Mouse (Mus musculus): ENCODE data around the gene Marcksl1. TPM values are rescaled to one million over a fixed set of nuclear protein-coding genes. Genes with fewer than 3 reads are reported as not detected.
"Not testable (repeated sequence)": the region's sequence is repeated elsewhere in the genome, so short reads cannot be mapped to it uniquely, and the experiment has no call there.

Gene Marcksl1
- total RNA-seq, 2 experiments from 2014 or later = 0.64 to 1.1 TPM

- DNase-seq (ENCODE audit: low spot score) = no peak
Measured at GRCm38 (mm10) chr4:129509650-129510049, 3.7 kb upstream of the Marcksl1 start.

DNA sequence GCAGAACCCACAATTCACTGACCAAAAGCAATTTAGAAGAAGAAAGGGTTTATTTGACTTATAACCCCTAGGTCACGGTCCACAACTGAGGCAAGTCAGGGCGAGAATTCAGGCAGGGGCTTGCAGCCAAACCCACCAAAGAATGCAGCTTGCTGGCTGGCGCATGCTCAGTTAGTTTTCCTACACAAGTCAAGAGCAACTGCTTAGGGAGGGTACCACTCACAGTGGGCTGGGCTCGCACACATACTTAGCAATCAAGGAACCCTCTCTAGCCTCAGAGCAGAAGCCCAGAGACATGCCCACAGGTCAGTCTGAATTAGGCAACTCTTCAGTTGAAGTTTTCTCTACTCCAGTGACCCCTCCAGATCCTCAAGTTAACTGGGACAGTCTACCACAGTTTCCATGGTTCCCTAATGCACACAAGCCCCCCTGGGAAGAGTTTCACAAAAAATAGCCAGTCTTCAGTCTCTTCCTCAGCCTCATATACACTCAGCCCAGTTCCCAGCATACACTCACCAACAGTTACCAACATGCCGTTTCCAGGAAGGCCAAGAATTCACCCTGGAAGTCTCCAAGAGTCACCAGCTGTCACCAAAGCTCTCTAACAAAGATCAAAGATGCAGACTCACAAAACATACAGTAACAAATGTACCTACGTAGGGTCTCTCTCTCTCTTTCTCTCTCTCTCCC, 2.5 kb upstream of the Marcksl1 start:
- no peak for DNase-seq (ENCODE audit: low spot score)

DNA sequence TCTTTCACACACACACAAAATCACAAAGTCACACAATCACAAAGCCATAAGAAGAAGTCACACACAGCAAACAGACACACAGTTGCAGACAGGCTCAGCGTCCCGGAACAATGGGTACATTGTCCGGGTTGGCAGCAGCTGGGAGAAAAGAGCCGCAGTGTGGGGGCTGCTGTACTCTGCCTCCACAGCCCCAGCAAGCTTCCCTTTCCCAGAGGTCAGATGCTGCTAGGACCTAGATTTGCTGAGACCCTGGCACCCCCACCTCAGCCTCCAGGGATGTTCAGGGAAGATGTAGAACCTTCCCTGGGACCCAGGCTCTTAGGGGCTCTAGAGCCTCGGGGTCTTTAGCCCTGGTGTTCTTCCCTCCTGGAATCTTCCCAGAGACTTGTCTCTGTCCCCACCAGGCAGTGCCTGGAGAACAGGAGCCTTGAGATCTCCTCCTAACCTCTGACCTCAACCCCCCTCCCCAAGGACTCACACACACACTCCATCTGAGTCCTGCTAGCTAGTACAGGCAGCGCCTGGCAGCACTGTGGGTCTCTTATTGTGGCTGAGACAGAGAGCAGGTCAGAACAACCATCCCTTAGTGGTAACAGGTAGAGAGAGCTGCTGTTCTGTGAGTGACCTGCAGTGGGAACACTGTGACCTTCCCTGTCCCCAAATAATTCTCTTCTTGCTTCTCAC, 1.8 kb upstream of the Marcksl1 start:
- DNase-seq (ENCODE audit: low spot score) = no peak

DNA sequence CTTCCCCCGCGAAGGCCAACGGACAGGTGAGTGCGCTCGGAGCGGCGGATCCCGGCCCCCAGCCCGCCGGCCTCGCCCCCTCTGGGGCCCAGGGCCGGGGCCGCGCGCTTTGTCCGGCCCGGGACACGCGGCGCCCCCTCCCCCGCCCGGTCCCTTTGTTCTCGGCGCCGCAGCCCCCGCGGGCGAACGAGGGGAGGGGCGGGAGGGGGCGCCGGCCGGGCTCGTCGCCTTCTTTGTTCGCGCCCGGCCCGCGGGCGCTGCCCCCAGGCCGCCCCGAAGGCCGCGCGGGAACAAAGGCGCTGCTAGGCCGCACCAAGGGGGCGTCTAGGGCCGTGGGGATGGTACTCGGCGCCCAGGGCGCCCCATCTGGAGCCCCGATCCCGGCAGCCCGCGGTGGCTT, 510 bp downstream of the Marcksl1 start:
- no peak for DNase-seq (ENCODE audit: low spot score)

- DNase-seq (ENCODE audit: low spot score) = no peak
Measured at GRCm38 (mm10) chr4:129514300-129514898, 1.0 kb downstream of the Marcksl1 start.

DNA sequence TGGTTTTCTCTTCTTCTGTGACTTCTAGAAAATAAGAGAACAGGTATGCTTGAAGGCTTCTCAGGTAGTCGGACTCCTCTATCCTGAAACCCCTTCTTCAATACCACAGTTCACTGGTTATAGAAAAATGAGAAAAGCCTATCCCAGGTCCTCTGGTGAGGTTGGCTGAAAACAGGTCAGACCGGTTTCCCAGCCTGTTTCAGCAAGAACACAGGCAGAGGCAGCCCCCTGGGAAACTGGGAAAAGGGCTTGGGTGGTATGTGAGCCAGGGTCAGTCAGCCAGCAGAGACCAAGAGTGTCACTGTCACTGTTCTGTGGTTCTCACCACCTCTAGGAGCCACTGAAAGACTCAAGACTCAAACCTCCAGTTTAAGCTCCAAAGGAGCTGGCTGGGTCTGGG, 3.5 kb downstream of the Marcksl1 start:
- DNase-seq (ENCODE audit: low spot score) = no peak

DNA sequence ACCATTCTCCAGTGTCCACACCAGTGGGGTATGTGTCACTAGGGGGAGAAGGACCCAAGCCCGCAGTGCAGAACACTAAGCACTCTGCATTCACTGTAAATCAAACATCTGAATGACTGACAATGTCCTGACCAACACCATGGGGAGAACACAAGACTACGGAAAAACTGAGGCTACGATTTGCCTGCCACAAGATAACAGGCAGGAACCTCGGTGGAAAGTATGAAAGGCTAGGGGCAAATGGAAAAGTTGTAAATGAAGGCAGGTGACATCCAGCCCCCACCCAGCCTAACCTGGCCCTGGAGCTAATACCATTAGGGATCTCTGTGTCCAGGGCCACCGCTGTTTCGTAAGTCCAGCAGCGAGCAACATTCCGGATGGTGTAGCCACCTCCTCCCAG, 5.1 kb downstream of the Marcksl1 start:
- no peak for DNase-seq (ENCODE audit: low spot score)

GRCm38 (mm10) chr4:129525338-129525737, 12.0 kb downstream of the Marcksl1 start:
- DNase-seq (ENCODE audit: low spot score) = no peak

DNA sequence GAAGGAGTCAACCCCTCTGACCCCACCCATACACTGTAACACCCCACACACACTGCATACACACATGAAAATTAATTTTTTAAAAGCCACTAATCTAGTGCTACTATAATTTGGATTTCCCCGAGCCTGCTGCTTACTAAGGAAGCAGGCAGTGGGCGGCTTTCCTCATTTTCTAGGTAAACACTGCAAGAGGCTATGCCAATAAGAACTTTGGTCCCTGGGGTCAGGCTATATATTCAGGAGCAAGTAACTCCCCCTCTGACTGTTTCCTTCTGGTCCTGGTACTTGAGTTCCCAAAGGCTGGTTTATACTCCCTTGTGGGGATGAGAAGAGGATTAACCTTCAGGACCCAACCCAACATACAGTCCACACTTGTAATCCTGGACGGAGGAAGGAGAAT, 12.5 kb downstream of the Marcksl1 start:
- no peak for DNase-seq (ENCODE audit: low spot score)

DNA sequence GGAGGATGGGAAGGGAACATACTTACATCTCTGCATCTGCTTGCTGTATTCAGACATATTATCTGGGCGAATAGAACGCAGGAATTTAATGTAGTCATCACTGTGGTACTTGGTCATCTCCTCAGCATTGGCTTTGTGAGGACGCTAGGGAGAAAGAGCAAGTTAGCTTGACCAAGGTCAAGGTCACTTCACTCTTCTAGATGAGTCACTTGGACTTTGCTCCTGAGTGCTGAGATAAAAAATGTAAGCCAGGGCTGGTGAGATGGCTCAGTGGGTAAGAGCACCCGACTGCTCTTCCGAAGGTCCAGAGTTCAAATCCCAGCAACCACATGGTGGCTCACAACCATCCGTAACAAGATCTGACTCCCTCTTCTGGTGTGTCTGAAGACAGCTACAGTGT, 15.5 kb downstream of the Marcksl1 start:
- not testable (repeated sequence) for DNase-seq (ENCODE audit: low spot score)

- DNase-seq (ENCODE audit: low spot score) = no peak
Measured at GRCm38 (mm10) chr4:129540012-129540411, 26.6 kb downstream of the Marcksl1 start.

GRCm38 (mm10) chr4:129541868-129542591, 28.6 kb downstream of the Marcksl1 start:
- peak; percentile 7 for DNase-seq (ENCODE audit: low spot score)

GRCm38 (mm10) chr4:129542592-129543141, 29.3 kb downstream of the Marcksl1 start, which contains the start of gene Hdac1:
Gene Hdac1 (minus strand): TSS chr4:129542713.
- peak; percentile 95 for DNase-seq (ENCODE audit: low spot score)

DNA sequence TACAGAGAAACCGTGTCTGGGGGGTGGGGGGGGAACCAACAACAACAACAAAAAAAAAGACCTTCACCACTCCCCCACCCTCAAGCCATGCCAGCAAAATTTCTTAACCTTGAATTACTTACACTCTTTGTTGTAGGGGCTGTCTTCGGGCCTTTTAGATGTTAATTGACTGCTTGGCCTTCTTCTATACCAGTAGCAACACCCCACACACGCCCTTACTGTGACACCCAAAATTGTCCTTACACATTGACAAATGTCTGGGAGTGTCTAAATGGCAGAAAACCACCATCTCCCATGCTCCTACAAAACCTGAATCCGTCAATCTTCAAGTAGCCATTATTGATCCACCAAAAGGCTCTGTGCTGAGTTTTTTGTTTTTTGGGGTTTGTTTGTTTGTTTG, 30.7 kb downstream of the Marcksl1 start:
- no peak for DNase-seq (ENCODE audit: low spot score)

DNA sequence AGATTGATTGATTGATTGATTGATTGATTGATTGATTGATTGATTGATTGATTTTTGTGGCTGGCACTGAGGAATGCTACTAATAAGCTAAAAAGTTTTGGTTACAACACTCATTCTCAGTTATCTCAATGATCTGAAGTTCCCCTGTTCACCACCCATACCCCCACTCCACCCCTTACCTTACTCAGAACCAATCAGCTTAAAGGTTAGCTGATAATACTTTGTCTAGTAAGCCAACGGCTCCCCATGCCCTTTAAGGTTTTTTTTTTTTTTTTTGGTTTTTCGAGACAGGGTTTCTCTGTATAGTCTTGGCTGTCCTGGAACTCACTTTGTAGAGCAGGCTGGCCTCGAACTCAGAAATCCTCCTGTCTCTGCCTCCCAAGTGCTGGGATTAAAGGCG, 34.2 kb downstream of the Marcksl1 start:
- not testable (repeated sequence) for DNase-seq (ENCODE audit: low spot score)

DNA sequence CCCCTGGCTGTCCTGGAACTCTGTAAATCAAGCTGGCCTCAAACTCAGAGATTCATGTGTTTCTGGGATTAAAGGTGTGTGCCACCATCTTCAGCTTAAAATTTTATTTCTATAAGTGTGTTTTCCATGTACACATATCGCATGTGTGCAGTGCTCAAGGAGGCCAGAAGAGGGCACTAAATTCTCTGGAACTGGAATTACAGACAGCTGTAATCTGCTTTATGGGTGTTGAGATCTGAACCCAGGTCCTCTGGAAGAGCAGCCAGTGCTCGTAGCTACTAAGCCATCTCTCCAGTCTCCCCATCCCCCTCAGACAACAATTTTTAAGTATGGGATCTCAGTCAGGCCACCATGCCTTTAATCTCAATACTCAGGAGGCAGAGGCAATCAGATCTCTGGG, 35.9 kb downstream of the Marcksl1 start:
- no peak for DNase-seq (ENCODE audit: low spot score)

DNA sequence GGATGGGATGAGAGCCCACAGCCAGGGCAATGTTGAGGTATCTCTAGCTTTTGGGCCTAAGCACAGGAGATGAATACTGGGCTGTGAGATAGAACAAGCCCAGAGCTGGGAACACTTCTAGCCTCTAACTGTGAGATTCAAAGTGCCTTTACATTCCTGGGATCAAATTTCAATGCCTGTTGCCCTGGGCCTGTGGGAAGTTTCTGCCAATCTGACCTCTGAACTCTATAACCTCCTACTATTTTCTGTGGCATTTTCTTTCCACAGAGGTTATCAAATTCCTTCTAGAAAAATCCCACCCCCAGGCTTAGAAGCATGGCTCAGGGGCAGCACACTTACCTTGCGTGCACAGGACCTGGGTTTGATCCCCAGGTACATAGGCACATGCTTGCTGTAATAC, 36.9 kb downstream of the Marcksl1 start:
- no peak for DNase-seq (ENCODE audit: low spot score)

DNA sequence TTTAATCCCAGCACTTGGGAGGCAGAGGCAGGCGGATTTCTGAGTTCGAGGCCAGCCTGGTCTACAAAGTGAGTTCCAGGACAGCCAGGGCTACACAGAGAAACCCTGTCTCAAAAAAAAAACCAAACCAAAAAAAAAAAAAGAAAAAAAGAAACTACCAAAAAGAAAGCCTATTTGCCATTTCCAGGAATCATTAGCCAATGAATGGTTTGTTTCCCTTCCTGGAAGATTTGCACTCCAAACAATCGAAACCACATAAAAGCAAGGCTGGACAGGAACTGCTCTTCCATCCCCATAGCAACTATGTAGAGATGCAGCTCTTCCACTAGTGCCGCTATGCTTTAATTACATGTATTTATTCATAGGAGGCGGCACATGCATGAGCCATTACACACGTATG, 41.1 kb downstream of the Marcksl1 start:
- not testable (repeated sequence) for DNase-seq (ENCODE audit: low spot score)

- DNase-seq (ENCODE audit: low spot score) = no peak
Measured at GRCm38 (mm10) chr4:129555421-129555861, 42.1 kb downstream of the Marcksl1 start.

- no peak for DNase-seq (ENCODE audit: low spot score)
Measured at GRCm38 (mm10) chr4:129555862-129556531, 42.6 kb downstream of the Marcksl1 start.

Measured in gastrocnemius, adult 18-20 months (tissue).